Mouse (Mus musculus) kidney, adult 18-20 months (tissue): ENCODE data around the gene Cavin3.
A peak's percentile ranks its signal among the peaks of the same experiment; 100 is the strongest.
"Not testable (repeated sequence)": the region's sequence is repeated elsewhere in the genome, so short reads cannot be mapped to it uniquely, and the experiment has no call there.

Experiments used
- DNase-seq: peaks from one replicate; pipeline ENCODE4 v3.0.0; 2021

Cavin3 gene

DNA sequence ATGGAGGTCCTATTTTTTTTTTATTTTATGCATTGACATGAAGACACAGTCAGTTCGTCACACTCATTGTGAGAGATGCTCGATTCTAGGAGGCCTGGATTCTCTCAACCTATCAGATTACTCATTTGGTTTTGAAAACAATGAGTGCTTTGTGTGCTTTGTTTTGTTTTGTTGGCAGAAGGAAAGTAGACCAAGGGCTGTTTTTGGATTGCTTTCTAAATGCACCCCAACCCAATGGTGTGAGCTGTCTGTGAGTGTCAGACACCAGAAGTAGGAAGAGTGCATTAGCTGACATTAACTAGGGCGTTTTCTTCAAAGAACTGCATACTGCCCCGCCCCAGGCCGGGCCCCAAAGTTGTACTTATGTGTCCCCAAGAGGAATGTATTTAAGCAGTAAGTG, 2.0 kb downstream of the Cavin3 start:
- no peak for DNase-seq

DNA sequence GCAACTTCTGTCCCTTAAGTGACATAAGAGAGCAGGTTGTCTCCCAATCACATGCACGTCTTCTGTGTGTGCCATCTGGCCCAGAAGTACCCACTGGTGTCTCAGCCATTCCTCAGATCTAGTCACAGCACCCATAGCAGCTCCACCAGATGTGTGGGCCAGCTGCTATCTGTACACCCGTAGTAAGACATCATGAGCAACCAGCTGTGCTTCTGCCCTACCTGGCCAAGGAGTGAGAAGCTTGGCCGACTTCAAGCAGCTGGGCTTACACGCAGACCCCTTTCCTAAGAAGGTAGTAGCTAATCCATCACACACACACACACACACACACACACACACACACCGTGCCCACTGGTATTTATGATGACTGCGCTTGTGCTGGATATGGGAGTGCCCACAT, 2.9 kb downstream of the Cavin3 start:
- DNase-seq: no peak

DNA sequence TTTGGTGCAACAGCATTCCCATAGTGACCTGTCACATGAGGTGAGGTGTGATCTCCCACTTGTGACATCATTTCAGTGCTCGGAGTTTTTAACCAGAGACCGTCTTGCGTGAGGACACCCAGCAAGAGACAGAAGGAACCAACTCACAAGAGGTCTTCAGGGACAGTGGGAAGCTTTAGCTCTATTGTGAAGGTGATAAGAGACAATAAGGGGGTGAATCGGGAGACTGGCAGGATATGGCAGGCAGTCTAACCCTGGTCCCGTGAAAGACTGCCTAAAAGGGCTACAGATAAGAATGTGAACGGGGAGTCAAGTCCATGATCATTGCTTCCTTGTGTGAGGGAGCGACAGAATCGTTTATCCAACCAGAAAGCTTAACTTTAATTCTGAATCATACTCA, 3.8 kb downstream of the Cavin3 start:
- no peak for DNase-seq

DNA sequence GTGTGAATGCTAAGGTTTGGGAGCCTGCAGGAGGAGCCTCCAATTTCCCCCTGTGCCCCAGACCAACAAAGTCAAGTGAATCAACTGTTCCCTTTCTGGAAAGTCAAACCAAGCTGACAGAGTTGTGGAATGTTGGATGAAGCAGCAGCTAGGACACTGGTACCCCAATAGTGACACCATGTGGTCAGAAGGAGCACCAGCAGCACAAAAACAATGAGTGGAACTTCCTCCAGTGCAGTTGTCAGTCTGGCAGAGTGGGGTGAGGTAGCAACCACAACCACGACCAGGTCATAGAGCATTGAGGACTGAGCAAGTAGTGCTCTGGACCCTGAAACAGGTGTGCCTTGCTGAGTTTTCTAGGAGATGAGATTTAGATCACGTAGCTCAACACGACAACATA, 4.3 kb downstream of the Cavin3 start:
- DNase-seq: peak; percentile 59

DNA sequence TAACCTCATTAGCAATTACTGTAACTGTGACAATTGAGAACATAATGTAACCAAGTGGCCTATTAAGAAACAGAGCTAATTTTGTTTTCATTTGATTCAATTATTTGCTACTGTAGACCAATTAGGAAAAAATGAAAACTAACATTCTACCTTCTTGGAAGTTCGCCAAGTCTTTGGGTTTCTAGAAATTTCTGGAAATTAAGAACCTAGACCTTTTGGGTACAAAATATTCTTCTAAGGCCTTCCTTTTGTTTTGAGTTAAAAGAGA, 4.7 kb downstream of the Cavin3 start:
- no peak for DNase-seq

DNA sequence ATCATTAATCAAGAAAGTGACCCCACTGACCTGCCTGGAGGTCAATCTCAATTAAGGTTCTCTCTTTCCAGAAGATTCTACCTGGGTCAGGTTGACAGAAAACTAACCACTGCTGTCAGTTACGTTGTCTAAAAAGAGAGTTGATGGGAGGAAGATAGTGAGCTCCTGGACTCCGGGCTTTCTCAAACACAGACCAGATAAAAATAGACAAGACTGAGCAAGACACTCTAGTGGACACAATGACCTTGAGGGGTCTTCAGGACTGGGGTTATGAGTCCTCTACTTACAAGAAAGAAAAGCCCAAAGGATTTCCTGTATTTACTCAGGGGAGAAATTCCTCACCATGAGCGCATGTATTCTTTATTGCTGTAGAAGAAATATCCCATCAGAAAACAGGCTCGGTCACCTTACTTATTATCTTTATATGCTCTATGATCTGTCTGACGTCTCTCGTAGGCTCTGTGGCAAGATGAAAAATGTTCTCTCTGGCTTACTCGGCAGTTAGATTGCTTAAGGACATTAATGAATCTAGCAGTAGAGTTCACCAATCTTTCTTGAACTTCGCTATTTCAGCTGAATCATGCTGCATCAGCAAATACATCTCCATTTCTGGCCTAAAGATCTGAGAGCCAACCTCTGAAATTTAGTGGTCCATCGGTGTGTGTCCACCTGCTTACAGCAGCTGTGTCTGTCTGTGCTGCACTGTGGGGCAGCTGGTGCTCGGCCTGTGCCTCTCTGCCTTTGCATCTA, 5.2 kb downstream of the Cavin3 start:
- no peak for DNase-seq

DNA sequence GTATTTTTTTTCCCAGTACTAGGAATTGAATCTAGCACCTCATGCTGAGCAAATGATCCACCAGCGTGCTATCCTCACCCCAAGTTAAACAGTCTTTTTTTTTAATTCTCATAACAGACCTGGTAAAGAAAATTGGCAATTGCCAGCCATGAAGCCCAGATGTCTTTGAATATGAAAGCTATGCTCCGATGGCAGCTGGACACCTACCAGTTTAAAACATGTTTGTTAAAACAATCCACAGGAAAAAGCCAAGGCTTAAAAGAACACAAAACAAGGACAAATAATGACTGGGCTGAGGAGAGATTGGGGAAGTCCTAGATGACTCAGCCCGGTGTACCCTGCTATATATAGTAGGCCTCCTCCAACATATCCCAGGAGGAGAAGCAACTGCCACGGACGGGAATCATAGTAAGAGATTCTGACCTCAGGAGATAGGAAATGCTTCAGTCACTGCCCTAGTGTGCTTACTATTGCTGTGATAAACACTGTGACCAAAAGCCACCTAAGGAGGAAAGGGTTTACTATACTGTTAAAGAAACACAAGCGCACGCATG, 6.6 kb downstream of the Cavin3 start:
- no peak for DNase-seq

DNA sequence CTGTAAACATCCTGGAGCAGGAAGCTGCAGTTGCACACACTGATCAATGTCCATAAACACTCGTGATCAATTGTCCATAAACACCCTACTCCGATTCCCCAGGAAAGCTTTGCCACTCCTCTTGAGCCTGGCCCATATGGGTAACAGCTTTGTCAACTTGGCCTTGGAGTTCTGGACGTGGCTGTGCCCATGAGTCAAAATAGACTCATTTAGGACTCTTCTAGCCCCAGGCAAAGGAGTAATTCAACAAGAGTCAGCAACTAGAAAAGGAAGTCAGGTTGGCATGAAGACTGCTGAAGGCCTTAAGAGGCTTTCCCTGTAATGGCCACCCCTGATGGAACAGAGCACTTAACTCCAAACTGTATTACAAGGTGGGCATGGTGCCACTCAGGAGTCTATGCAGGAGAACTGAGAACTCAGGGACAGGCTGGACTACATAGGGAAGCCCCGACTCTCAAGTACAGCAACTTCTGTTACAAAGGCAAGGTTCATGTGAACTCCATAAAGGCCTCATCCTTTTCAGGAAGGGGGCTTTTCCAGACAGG, 7.3 kb downstream of the Cavin3 start:
- DNase-seq: no peak

DNA sequence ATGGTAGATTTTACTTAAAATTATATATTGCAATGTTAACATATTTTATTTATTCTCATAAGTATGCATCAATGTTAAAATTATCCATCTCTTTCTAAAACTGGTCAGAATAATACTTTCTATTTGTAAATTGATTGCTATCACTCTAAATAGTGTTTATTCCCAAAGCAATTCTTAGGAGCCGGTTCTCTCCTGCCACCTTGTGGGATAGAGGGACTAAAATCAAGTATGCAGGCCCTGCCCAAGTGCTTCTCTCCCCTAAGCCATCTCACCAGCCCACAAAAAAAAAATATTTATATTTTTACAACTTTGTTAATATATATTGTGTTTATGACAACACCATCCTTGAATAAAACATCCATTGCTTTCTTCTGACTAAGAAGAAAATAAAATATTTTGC, 9.5 kb downstream of the Cavin3 start:
- DNase-seq: no peak

DNA sequence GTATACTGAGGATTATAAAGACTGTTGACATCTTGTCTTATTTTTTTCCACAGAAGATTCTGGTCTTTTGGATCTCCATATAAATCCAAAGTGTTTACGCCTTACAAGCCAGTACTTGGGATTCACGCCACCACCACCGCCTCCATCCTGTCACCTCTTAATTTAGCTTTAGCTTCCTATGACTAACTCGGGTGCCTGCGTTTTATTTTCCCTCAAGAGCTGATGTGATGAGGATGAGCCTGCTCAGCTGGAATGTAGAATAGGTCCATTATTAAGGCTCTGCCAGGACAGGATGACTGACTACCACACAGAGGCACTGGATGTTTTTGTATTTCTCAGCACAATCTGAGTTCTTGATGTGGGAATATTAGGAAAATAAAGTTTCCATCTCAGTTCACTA, 16.6 kb downstream of the Cavin3 start:
- DNase-seq: not testable (repeated sequence)

DNA sequence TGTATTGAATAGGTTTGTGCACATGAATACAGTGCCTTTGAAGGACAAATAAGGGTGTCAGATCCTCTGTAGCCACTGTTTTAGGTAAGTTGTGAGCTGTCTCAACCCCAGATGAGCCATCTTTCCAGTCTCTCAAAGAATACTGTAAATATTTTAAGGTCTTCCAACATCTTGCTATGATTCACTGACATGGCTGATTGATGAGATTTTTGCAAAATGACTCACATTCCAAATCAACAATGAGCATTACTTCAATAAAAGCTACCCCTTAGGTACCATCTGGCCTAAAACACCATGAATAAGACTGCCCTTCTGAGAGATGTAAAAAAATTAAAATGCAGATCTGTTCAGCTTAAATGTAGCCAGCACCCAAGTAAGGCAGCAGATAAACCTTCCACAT, 23.6 kb downstream of the Cavin3 start:
- no peak for DNase-seq

DNA sequence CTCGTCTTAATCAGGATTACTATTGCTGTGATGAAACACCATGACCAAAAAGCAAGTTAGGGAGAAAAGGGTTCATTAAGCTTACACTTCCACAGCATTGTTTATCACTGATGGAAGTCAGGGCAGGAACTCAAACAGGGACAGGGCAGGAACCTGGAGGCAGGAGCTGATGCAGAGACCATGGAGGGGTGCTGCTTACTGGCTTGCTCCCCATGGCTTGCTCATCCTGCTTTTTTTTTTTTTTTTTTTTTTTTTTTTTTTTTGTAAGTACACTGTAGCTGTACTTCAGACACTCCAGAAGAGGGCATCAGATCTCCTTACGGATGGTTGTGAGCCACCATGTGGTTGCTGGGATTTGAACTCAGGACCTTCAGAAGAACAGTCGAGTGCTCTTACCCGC, 28.8 kb downstream of the Cavin3 start:
- not testable (repeated sequence) for DNase-seq

DNA sequence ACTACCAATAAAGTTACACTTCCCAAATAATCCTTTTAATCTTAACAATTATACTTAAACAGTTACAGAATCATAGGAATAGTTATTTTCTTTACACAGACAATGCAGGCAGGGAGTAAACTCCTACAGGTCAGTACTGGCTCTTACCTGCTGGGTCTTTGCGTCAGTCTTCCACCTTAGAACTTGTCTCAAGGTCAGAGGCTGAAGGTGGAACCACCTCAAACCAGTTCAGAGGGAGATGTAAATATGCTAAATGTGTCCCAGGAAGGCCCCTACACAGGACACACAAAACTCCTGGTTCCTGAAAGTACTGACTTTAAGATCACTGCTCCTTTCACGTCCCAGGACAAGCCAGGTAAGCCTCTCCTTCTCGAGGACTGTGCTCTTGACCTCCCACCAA, 37.0 kb downstream of the Cavin3 start:
- DNase-seq: no peak

DNA sequence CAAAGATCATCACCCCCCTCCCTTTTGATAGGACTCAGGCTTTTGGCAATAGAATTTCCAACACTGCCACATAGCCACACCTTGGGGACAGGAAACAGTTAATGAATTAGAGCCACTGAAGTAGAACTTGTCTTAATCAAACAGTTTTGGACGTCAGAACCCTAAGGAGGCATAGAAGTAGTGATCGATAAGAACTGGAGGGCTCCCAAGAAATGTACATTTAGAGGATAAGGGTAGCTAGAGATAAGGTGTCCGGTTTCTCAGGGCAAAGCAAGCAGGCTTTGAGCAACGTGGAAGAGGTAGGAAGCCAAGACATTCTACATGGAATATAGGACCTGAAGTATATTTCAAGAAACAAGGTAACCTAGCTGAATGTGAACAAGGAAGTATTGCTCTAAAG, 40.7 kb downstream of the Cavin3 start:
- no peak for DNase-seq

DNA sequence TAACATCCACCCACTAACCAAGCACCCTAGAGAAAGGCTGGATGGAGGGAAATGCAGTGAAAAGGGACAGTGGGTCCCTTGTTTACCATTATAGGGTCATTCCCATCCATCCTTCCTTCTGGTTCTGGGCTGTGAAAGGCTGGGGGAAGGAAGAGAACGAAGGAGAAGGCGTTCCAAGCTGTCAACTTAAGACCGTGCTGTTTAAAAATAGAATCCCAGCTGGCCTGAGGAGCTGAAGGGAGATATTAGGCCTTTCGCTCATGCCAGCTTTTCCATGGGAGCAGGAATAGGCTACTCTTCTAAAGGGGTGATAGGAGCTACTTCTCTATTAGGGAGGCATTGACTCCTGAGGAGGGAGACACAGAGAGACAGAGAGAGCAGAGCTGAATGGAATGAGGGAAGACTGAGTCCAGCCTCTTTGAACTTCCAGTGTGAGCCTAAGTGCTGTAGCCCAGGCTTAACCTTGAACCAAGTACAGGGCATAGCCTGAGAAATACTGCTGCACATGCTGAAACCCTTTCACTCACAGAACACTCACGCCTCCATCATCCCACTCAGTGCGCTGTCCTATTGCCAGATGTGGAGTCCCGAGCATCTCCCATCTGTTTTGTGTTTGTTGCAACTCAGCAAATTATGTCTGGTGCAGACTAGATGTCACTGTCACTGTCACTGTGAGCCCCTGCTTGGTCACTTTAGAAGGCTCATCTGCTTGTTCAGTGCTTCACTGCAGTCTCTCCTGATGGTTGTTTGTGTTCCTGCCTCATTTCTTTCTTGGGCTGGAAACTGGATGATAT, 43.9 kb downstream of the Cavin3 start:
- no peak for DNase-seq

DNA sequence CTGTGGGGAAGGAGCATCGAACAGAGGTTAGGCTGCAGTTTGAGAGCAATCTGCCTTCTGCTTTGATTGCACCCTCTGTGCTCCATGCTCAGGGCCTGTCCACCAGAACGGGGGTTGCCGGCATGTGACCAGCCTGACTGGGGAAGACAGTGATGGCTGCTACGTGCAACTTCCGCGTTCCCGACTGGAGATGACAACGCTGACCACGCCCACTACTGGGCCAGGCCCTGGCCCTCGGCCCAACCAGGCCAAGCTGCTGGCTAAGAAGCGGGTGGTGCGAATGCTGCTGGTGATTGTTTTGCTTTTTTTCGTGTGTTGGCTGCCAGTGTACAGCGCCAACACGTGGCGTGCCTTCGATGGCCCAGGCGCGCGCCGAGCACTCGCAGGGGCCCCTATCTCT, 47.3 kb downstream of the Cavin3 start:
- no peak for DNase-seq

DNA sequence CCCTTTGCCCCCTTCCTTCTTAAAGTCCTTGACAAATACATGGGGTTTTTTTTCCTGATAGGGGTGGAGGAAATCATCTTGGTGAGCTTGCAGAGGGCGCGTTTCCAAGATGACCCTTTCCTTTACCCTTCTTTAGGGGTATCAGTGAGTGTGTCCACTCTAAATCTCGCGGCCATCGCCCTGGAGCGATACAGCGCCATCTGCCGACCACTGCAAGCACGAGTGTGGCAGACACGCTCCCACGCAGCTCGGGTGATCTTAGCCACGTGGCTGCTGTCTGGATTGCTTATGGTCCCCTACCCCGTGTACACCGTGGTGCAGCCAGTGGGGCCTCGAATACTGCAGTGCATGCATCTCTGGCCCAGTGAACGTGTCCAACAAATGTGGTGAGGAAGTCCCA, 48.2 kb downstream of the Cavin3 start:
- DNase-seq: no peak

DNA sequence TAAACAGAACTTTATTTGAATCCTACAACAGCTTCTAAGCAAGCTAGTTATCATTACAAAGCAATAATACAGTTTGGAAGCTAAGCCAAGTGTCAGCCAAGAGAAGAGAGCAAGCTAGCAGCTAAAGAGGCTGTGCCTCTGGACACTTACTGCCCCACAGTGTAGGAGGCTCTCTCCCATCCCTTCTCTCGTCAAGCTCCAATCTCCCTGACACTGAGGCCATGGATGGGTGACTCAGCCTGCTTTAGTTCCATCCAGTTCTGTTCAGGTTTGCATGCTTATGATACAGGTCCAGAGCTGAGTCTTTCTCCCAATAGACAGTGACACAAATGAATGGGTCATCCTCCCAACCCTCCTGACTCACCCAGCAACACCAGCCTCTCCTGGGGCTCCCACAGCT, 50.0 kb downstream of the Cavin3 start:
- no peak for DNase-seq
